Mouse (Mus musculus): ENCODE measurements around the gene Il1r1.

Il1r1 gene

GRCm38 (mm10) chr1:40224539-40225284 lies at the start of gene Il1r1:
TSS of gene Il1r1 (plus strand) at chr1:40225080.
- peak; percentile 23 for DNase-seq (ENCODE audit: low spot score)

DNA sequence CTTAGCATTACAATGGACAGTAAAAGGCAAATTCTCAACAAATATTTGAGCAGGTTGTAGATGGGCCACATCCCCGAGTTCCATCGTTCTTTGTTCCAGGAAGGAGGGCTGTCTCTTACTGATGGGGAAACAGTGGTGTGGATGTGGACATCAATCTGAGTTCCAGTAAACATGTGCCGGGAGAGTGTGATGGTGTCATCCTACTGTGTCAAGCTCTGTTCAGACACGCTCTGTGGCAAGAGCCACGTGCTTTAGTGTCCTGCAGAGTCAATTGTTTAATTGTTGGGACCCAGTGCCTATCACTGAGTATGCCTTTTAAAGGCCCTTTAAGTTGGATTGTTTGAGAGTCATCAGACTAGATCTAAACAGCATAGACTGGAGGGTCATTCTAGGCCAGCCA lies 49.8 kb upstream of the Il1r1 start:
- no peak for DNase-seq (ENCODE audit: low spot score)

GRCm38 (mm10) chr1:40175797-40176196 lies 49.1 kb upstream of the Il1r1 start:
- no peak for DNase-seq (ENCODE audit: low spot score)

DNA sequence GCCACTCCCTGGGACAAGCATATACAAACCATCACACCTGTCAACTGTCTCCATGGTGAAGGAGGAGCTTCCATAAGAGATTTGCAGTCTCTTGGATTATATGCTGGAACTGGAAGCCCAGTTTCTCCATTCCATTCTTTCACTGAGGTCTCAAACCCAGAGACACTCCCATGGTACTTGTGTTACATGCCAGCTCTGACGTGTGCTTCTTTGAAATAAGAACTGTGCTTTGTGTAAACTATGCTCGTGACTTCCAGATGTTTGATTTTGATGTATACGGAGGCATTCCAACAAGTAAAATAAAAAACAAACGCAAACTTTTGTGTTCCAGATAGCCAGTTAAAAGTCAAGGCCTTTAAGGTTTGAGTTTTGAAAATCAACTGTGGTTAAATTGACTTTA lies 45.8 kb upstream of the Il1r1 start:
- DNase-seq (ENCODE audit: low spot score), result no peak

GRCm38 (mm10) chr1:40179493-40179892 lies 45.4 kb upstream of the Il1r1 start:
- no peak for DNase-seq (ENCODE audit: low spot score)

GRCm38 (mm10) chr1:40180861-40181260 lies 44.0 kb upstream of the Il1r1 start:
- no peak for DNase-seq (ENCODE audit: low spot score)

- DNase-seq (ENCODE audit: low spot score), result no peak
These were observed 43.2 kb upstream of the Il1r1 start for GRCm38 (mm10) chr1:40181716-40182115.

- no peak for DNase-seq (ENCODE audit: low spot score)
These were observed 41.5 kb upstream of the Il1r1 start for GRCm38 (mm10) chr1:40183410-40183809.

- no peak for DNase-seq (ENCODE audit: low spot score)
These were observed 36.9 kb upstream of the Il1r1 start for GRCm38 (mm10) chr1:40187961-40188360.

DNA sequence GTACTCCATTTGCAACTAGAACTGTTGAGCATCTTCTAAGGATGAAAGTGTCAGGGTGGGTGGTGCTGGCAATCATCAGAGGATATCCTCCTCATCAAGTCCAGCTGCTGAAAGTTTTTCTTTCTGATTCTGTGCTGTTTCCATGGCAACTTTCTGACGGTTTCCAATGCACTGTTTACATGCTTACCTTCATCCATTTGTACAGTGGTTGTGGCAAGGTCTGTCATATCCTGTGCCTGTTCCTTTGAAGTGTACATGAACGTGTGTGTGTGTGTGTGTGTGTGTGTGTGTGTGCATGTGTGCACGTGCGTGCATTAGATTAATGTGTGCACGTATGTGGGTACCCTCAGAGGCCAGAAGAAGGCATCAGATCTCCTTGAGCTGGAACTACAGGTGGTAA lies 34.9 kb upstream of the Il1r1 start:
- no peak for DNase-seq (ENCODE audit: low spot score)

DNA sequence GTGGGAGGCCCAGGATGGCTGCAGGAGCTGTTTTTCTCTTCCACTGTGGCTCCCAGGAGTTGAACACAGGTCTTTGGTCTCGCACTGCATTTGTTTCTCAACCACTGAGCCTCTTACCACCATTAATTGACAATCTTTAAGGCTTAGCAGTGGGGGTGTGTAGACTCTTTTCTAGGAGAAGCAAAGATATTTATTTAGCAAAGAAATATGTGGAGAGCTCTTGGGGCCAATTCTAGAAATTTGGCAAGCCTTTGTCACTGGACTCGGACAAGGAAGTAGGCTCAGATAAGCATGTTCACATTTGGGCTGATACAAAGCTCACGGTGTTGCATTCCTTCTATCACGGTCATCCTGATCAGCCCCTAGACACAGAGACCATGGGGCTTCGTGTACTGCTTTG lies 34.0 kb upstream of the Il1r1 start:
- DNase-seq (ENCODE audit: low spot score), result no peak

- DNase-seq (ENCODE audit: low spot score), result no peak
These were observed 30.6 kb upstream of the Il1r1 start for GRCm38 (mm10) chr1:40194279-40194678.

DNA sequence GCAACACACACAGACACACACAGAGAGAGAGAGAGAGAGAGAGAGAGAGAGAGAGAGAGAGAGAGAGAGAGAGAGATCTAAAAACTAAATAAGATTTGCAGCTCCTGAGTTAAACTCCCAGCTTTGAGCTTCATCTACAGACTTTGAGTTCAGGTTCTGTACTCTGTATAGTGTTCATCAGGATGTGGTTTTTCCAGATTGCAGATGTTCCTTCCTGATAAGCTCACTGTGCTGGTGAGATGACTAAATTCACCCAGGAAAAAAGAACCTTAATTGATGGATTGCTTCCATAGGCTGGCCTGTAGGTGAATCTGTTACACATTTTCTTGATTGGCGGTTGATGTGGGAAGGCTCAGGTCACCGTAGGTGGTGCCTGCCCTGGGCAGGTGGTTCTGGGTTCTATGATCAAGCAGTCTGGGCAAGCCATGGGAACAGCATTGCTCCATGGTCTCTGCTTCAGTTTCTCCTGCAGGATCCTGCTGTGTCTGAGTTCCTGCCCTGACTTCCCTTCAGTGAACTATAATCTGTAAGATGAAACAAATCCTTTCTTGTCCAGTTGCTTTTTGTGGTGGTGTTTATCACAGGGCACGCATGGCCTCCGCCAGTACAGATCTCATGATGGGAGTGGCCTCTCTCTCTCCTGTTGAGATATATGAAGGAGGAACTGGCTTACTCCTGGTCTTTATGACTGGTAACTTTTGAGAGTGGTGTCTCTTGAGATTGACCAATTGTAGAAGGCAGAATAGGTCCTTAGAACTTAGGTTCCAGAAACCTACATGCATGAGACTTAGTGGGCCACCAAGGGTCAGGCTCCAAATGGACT lies 11.3 kb upstream of the Il1r1 start:
- no peak for DNase-seq (ENCODE audit: low spot score)

DNA sequence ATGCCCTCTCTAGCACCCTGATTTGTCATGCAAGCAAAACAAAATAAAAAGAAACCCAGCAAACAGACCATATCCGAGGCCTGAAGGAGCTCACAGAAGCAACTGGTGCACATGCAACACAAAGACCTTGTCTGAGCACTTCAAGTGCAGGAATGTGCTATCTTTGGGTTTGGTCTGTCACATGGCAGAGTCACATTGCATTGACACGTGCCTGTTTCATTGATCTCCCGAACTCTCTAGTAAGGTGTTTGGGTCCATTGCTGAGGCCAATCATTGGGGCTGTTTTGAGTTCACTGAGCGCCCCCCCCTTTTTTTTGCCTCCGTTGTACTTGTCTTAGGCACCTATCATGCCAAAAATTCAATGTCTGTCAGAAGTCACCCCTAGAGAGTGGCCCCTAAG lies 7.4 kb upstream of the Il1r1 start:
- DNase-seq (ENCODE audit: low spot score), result no peak

DNA sequence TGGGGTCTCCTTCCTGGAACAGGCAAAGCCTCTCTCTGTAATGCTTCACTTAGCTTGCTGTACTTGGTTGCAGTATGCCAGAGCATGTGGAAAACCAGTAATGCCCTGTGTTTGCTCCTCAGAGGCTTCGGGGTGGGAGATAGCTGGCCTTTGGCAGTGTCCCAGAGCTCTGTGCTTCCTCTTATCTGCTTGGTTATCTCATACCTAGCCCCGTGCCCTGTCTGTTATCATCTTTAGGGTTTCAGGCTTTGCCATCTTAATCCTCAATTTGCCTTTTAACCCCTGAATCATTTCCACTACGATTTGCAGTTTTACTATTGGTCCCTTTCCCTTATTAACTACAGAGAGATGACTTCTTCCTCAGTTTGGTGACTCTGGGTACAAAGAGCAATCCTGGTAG lies 6.3 kb upstream of the Il1r1 start:
- DNase-seq (ENCODE audit: low spot score), result no peak

DNA sequence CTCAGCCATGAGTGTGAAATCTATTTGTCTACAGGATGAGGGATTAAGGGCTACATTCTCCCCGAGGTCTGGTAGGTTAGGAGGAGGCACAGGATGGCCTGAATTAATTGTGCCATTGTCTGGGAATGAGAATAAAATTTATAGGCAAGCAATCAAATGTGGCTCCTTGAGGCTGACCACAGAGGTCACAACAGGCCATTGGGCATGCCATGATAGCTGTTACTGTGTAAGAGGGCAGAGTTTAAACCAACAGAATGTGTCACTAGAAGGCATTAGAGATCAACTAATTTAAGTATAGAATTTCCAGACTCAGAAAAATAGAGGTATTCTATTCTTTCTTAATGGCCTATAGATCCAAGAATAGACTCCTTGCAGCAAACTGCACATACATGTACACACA lies 4.3 kb upstream of the Il1r1 start:
- DNase-seq (ENCODE audit: low spot score), result no peak

- no peak for DNase-seq (ENCODE audit: low spot score)
These were observed 3.0 kb upstream of the Il1r1 start for GRCm38 (mm10) chr1:40221864-40222263.

GRCm38 (mm10) chr1:40222680-40223079 lies 2.2 kb upstream of the Il1r1 start:
- no peak for DNase-seq (ENCODE audit: low spot score)

DNA sequence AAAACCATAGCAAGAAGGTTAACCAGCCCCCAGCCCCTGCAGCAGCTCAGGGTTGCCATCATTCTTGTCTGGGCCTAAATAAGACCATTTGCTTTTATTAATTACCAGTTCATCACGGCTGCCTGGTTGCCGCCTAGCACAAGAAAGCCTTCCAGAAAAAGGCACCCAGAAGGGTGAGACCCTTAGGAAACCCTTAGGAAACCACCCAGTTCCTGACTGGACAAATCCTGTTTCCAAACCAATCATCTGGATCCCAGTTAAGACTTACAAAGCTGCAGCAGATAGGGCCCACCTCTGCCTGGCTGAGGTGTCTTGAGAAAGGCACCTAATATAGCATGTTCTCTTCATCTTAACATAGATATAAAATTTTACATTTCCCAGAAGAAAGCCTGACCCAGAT lies 1.3 kb upstream of the Il1r1 start:
- no peak for DNase-seq (ENCODE audit: low spot score)

DNA sequence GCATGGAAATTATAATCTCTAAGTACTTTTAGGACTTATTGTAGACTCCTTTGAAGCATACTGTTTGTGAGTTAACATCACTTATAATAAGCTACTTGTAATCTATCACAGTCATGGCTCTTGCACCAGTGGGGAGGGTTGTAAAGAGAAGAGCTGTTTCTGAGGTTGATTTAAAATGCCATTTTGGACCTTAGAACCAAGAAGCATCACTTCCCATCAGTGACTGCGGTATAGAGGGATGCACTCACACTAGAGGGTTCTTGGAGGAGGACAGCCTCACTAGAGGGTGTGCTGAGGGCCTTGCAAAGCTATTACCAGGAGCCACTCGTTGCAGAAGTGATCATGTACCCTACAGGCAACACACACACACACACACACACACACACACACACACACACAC lies 700 bp downstream of the Il1r1 start:
- no peak for DNase-seq (ENCODE audit: low spot score)

DNA sequence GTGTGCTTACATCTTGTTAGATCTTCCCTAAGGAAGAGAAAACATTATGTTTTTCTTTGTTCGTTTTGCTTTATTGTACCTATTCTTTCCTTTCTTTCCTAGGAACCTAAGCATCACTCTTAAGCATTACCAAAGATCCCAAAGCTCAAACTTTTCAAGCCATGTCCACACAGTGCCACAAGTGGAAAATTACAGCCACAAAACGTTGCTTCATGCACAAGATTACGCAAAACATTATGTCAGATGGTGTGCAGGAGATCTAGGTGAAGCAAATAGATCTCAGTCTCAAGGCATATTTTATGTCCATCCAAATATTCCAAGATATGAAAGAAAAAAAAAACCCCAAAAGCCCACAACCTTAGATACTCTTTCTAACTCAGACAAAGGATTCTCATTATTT lies 4.2 kb downstream of the Il1r1 start:
- no peak for DNase-seq (ENCODE audit: low spot score)

DNA sequence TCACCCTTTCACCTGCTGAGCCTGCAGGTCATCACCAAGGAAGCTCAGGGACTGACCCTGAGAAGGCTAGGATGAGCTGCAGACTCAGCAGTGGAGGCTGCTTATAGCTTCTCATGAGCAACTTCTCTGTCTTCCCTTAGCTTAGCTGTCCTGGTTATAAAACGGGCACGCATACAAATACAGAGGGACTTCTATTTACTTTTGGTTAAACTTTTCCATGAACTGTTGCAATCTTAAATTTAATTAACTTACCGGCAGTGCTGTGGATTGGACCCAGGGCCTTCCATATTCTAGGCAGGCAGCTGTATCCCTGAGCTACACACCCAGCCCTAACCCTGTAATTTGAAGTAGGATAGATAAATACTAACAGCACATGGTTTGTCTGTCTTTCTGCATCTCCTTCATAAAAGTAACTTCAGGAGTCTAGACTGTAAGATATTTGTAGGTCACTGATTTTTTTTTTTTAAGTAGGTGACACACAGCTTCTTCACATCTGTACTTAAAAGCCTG lies 4.9 kb downstream of the Il1r1 start:
- no peak for DNase-seq (ENCODE audit: low spot score)

GRCm38 (mm10) chr1:40230336-40230735 lies 5.5 kb downstream of the Il1r1 start:
- no peak for DNase-seq (ENCODE audit: low spot score)

Measured in layer of hippocampus, adult 11-12 months (tissue).